Mouse (Mus musculus): ENCODE data around the gene Mrps27. TPM values are rescaled to one million over a fixed set of nuclear protein-coding genes. Genes with fewer than 3 reads are reported as not detected.
A peak's percentile ranks its signal among the peaks of the same experiment; 100 is the strongest.

Mrps27 gene
- polyA plus RNA-seq, 1 experiment from 2014 or later = 29.9 TPM

- no peaks in the 10 kb centered on the region for H3K4me1 ChIP-seq (replicated peaks; ENCODE audit: control insufficient read depth, insufficient read depth)
- H3K36me3 ChIP-seq (ENCODE audit: control insufficient read depth, insufficient read depth, low read length) = peaks cover 15% of the 10 kb centered on the region
- WGBS = 97% methylated on average over 6 of the region's 6 CpGs
- no peaks in the 10 kb centered on the region for H3K9me3 ChIP-seq (ENCODE audit: control insufficient read depth, low read length)
- no peak overlapping the region for H3K4me3 ChIP-seq (ENCODE audit: low read depth, low read length)
- no peak overlapping the region for H3K27ac ChIP-seq (replicated peaks)
- H3K9ac ChIP-seq (ENCODE audit: low read length) = no peak overlapping the region
- no peaks in the 10 kb centered on the region for H3K27me3 ChIP-seq (ENCODE audit: control insufficient read depth, insufficient read depth, low read length)
- ATAC-seq (ENCODE audit: low FRiP score, low TSS enrichment) (no peak), DNase-seq (ENCODE audit: low spot score) (no peak)
- TF ChIP-seq EP300 (optimal IDR thresholded peaks at IDR 0.05) (no peak), CTCF (IDR thresholded peaks at IDR 0.05; ENCODE audit: low read depth) (no peak)
- no peak overlapping the region for H3K4me2 ChIP-seq (replicated peaks; ENCODE audit: low read depth)
These were observed 3.1 kb upstream of the Mrps27 start for GRCm38 (mm10) chr13:99341504-99341903.

DNA sequence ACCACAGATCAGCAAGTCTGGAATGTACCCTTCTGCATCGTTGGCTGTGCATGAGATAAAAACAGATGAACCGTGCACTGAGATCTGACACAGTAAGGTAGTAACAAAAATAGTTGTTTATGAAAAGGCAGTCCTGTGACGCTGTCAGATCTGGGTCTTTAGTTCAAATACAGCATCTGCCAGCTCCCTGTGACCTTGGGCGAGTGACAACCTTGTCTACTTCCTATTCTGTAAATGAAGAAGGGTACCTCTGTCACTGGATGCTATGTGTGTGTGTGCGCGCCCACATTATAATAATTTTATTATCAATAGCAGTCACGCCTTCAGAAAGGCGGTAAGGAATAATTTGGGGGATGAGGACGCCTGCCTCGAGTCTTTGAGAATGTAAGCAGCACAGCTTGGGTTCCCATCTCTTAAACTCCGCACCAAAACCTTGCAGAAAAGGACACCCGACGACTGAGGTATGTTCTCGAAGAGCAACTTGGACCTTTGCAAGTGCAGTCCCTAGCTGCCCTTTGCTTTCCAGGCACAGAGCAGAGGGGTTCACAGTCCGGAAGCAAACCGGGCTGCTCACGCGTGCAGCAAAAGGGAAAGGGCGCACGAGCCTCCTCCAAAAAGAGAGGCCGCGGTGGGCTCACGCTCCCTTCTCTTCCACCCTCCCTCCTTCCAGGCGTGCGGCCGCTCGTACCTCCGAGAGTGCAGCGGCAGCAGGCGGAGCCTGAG is 549 bp upstream of the Mrps27 start:
- H3K36me3 ChIP-seq (ENCODE audit: control insufficient read depth, insufficient read depth, low read length) = peaks cover 18% of the 10 kb centered on the region; the same call in 1 of the 2 replicates
- DNase-seq (ENCODE audit: low spot score) (no peak), ATAC-seq (ENCODE audit: low FRiP score, low TSS enrichment) (no peak)
- H3K27ac ChIP-seq (replicated peaks) = peak overlapping the region; percentile 90
- H3K4me2 ChIP-seq (replicated peaks; ENCODE audit: low read depth) = peak overlapping the region; percentile 77
- H3K4me3 ChIP-seq (ENCODE audit: low read depth, low read length) = peak overlapping the region; percentile 88
- H3K9ac ChIP-seq (ENCODE audit: low read length) = peak overlapping the region; percentile 90
- no peaks in the 10 kb centered on the region for H3K27me3 ChIP-seq (ENCODE audit: control insufficient read depth, insufficient read depth, low read length)
- TF ChIP-seq CTCF (IDR thresholded peaks at IDR 0.05; ENCODE audit: low read depth) = no peak
- no peak for TF ChIP-seq EP300 (optimal IDR thresholded peaks at IDR 0.05)
- no peaks in the 10 kb centered on the region for H3K4me1 ChIP-seq (replicated peaks; ENCODE audit: control insufficient read depth, insufficient read depth)
- no peaks in the 10 kb centered on the region for H3K9me3 ChIP-seq (ENCODE audit: control insufficient read depth, low read length)
- 1% methylated on average over 30 of the region's 30 CpGs for WGBS

DNA sequence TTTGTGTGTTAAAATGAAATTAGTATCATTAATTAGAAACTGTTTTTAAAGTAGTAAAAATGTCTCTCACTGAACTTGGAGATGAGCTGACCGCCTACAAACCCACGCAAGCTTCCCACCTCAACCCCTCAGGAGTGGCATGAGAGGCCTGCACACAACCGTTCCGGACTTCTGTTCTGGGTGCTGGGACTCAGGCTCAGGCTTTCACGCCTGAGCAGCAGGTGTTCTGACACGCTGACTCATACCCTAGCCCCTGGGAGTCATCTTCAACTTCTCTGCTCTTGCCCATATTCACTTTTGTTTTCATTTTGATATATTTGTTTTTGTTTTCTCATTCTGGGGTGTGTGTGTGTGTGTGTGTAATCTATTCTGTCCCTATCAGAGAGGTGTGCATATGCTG is 5.4 kb downstream of the Mrps27 start:
- ATAC-seq (ENCODE audit: low FRiP score, low TSS enrichment) (no peak), DNase-seq (ENCODE audit: low spot score) (no peak)
- 92% methylated on average over 6 of the region's 6 CpGs for WGBS
- TF ChIP-seq CTCF (IDR thresholded peaks at IDR 0.05; ENCODE audit: low read depth) (no peak), EP300 (optimal IDR thresholded peaks at IDR 0.05) (no peak)
- H3K4me2 ChIP-seq (replicated peaks; ENCODE audit: low read depth) = no peak overlapping the region
- no peak overlapping the region for H3K4me3 ChIP-seq (ENCODE audit: low read depth, low read length)
- H3K4me1 ChIP-seq (replicated peaks; ENCODE audit: control insufficient read depth, insufficient read depth) = no peaks in the 10 kb centered on the region
- no peaks in the 10 kb centered on the region for H3K27me3 ChIP-seq (ENCODE audit: control insufficient read depth, insufficient read depth, low read length)
- H3K9ac ChIP-seq (ENCODE audit: low read length) = no peak overlapping the region
- no peaks in the 10 kb centered on the region for H3K9me3 ChIP-seq (ENCODE audit: control insufficient read depth, low read length)
- H3K36me3 ChIP-seq (ENCODE audit: control insufficient read depth, insufficient read depth, low read length) = peaks cover 3% of the 10 kb centered on the region; the same call in 1 of the 2 replicates
- H3K27ac ChIP-seq (replicated peaks) = no peak overlapping the region

GRCm38 (mm10) chr13:99351186-99351585 is 6.6 kb downstream of the Mrps27 start:
- ATAC-seq (ENCODE audit: low FRiP score, low TSS enrichment) = no peak
- H3K4me1 ChIP-seq (replicated peaks; ENCODE audit: control insufficient read depth, insufficient read depth) = no peaks in the 10 kb centered on the region
- 52% methylated on average over 8 of the region's 8 CpGs for WGBS
- no peak overlapping the region for H3K4me3 ChIP-seq (ENCODE audit: low read depth, low read length)
- H3K9me3 ChIP-seq (ENCODE audit: control insufficient read depth, low read length) = no peaks in the 10 kb centered on the region
- H3K36me3 ChIP-seq (ENCODE audit: control insufficient read depth, insufficient read depth, low read length) = peaks cover 3% of the 10 kb centered on the region; the same call in 1 of the 2 replicates
- H3K27me3 ChIP-seq (ENCODE audit: control insufficient read depth, insufficient read depth, low read length) = no peaks in the 10 kb centered on the region
- no peak overlapping the region for H3K4me2 ChIP-seq (replicated peaks; ENCODE audit: low read depth)
- no peak overlapping the region for H3K27ac ChIP-seq (replicated peaks)
- H3K9ac ChIP-seq (ENCODE audit: low read length) = no peak overlapping the region
- TF ChIP-seq CTCF (IDR thresholded peaks at IDR 0.05; ENCODE audit: low read depth) = no peak
- TF ChIP-seq EP300 (optimal IDR thresholded peaks at IDR 0.05) = no peak
- no peak for DNase-seq (ENCODE audit: low spot score)

DNA sequence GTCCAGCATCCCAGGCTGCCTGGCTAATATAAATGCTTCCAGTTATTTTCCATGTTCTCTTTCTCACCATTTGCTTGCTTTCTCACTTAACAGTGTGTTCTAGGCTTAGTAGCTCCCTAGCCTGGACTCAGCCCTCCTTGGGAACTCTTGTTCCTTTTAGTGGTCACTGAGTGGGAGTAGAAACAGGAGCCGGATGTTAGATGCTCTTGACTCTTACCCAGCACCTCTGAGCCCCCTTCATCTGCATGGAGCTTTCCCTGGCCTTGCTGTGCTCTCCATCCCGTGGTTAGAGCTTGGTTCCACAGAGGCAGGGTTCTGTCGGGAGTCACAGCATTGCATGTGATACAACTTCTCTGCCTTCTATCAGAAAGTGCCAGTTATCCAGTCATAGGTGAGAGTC is 7.0 kb downstream of the Mrps27 start:
- 83% methylated on average over 3 of the region's 3 CpGs for whole genome bisulfite sequencing
- Histone ChIP-seq H3K4me2 (replicated peaks; ENCODE audit: low read depth) (no peak overlapping the region), H3K4me3 (ENCODE audit: low read depth, low read length) (no peak overlapping the region), H3K27me3 (ENCODE audit: control insufficient read depth, insufficient read depth, low read length) (no peaks in the 10 kb centered on the region), H3K27ac (replicated peaks) (no peak overlapping the region), H3K36me3 (ENCODE audit: control insufficient read depth, insufficient read depth, low read length) (peaks cover 3% of the 10 kb centered on the region; the same call in 1 of the 2 replicates), H3K9me3 (ENCODE audit: control insufficient read depth, low read length) (no peaks in the 10 kb centered on the region), H3K4me1 (replicated peaks; ENCODE audit: control insufficient read depth, insufficient read depth) (no peaks in the 10 kb centered on the region), H3K9ac (ENCODE audit: low read length) (no peak overlapping the region)
- DNase-seq (ENCODE audit: low spot score) (no peak), ATAC-seq (ENCODE audit: low FRiP score, low TSS enrichment) (no peak)
- TF ChIP-seq CTCF (IDR thresholded peaks at IDR 0.05; ENCODE audit: low read depth) (no peak), EP300 (optimal IDR thresholded peaks at IDR 0.05) (no peak)

DNA sequence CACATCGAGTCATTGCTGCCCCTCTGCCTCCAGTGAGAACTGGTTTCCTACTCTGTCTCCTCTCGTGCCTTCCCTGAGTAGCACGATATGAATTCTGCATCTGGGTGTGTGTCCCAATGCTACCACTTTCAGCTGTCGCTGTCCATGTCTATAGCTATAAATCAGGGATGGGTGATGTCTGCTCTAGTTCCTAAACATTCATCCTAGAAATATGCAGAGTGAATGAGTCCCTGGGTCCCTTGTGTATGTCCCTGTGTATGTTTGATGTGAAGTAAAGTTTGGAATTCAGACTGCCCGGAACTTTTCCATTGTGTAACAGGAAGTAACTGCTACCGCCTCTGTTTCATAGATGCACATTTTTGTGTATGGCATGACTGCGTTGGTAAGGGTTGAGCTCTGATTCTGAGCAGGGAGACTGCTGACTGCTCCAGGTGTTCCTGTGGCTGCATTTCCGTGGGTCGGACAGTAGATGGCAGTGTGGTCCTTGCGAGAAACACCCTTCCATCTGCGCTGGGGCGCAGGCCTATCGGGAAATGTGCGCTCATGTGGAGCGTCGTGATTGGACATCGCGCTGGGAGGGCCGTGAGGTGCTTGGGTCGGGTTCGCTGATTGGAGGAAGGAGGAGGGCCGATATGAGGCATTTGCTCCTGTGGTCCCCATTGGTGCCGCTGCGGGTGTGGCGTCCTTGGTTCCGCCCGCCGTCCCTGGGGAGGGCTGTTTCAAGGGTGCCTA is 8.3 kb downstream of the Mrps27 start:
- peak overlapping the region; percentile 60 for H3K4me2 ChIP-seq (replicated peaks; ENCODE audit: low read depth)
- H3K4me1 ChIP-seq (replicated peaks; ENCODE audit: control insufficient read depth, insufficient read depth) = no peaks in the 10 kb centered on the region
- H3K4me3 ChIP-seq (ENCODE audit: low read depth, low read length) = peak overlapping the region; percentile 34
- DNase-seq (ENCODE audit: low spot score) (peak; percentile 96), ATAC-seq (ENCODE audit: low FRiP score, low TSS enrichment) (peak; percentile 100)
- peaks cover 3% of the 10 kb centered on the region; the same call in 1 of the 2 replicates for H3K36me3 ChIP-seq (ENCODE audit: control insufficient read depth, insufficient read depth, low read length)
- H3K9me3 ChIP-seq (ENCODE audit: control insufficient read depth, low read length) = no peaks in the 10 kb centered on the region
- H3K27me3 ChIP-seq (ENCODE audit: control insufficient read depth, insufficient read depth, low read length) = no peaks in the 10 kb centered on the region
- H3K9ac ChIP-seq (ENCODE audit: low read length) = no peak overlapping the region
- WGBS = 8% methylated on average over 28 of the region's 28 CpGs
- H3K27ac ChIP-seq (replicated peaks) = peak overlapping the region; percentile 90
- TF ChIP-seq EP300 (optimal IDR thresholded peaks at IDR 0.05) = no peak
- peak; percentile 100 for TF ChIP-seq CTCF (IDR thresholded peaks at IDR 0.05; ENCODE audit: low read depth)

Measured in stomach, postnatal 0 days (tissue).